Mouse (Mus musculus): ENCODE results near the gene Trim80.
"Not testable (repeated sequence)": the region's sequence is repeated elsewhere in the genome, so short reads cannot be mapped to it uniquely, and the experiment has no call there.

DNA sequence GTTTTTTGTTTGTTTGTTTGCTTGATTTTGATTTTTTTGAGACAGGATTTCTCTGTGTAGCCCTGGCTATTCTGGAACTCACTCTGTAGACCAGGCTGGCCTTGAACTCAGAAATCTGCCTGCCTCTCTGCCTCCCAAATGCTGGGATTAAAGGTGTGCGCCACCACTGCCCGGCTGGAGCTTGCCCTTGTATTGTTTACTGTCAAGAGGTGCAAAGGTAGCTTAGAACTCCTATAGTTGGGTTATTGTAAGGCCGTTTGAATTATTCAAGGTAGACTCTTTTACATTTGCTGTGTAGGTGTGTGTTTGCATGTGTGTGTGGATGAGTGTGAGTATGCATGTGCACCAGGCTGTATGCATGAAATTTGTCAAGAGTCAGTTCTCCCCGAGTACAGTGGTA lies 36.3 kb downstream of the Trim80 start:
- TF ChIP-seq EP300, CTCF (IDR thresholded peaks at IDR 0.05; ENCODE audit: low read depth): not testable (repeated sequence)

Data from heart, postnatal 0 days (tissue).